Mouse (Mus musculus) NIH3T3 (cell line): Measurements from ENCODE around the gene Lama2.
A peak's percentile ranks its signal among the peaks of the same experiment; 100 is the strongest.

Experiments
- DNase-seq: peaks from one replicate; pipeline ENCODE4 v3.0.0-alpha.2; 2012; ENCODE audit warnings: low read depth

Gene Lama2

GRCm38 (mm10) chr10:27619658-27620057 is at the start of gene Lama2:
Gene Lama2 (minus strand): TSS chr10:27619758.
- DNase-seq = no peak

- DNase-seq = peak; percentile 69
These were observed 44.8 kb upstream of the Lama2 start for GRCm38 (mm10) chr10:27664391-27664790.

GRCm38 (mm10) chr10:27663396-27663795 is 43.8 kb upstream of the Lama2 start:
- peak; percentile 82 for DNase-seq

- DNase-seq = peak; percentile 19
These were observed 34.6 kb upstream of the Lama2 start for GRCm38 (mm10) chr10:27654164-27654563.

GRCm38 (mm10) chr10:27652694-27653335 is 33.3 kb upstream of the Lama2 start:
- no peak for DNase-seq

- no peak for DNase-seq
These were observed 16.2 kb upstream of the Lama2 start for GRCm38 (mm10) chr10:27635721-27636120.

- no peak for DNase-seq
These were observed 11.4 kb upstream of the Lama2 start for GRCm38 (mm10) chr10:27631002-27631401.

GRCm38 (mm10) chr10:27621697-27622449 is 2.3 kb upstream of the Lama2 start:
- DNase-seq = no peak

- no peak for DNase-seq
These were observed 2.0 kb downstream of the Lama2 start for GRCm38 (mm10) chr10:27617522-27618020.

- peak; percentile 14 for DNase-seq
These were observed 2.7 kb downstream of the Lama2 start for GRCm38 (mm10) chr10:27616641-27617415.

- no peak for DNase-seq
These were observed 23.9 kb downstream of the Lama2 start for GRCm38 (mm10) chr10:27595675-27596074.

GRCm38 (mm10) chr10:27533217-27533616 is 86.3 kb downstream of the Lama2 start:
- DNase-seq = peak; percentile 20

- DNase-seq = no peak
These were observed 110.6 kb downstream of the Lama2 start for GRCm38 (mm10) chr10:27508847-27509459.

GRCm38 (mm10) chr10:27500863-27501262 is 118.7 kb downstream of the Lama2 start:
- DNase-seq = peak; percentile 61

- DNase-seq = no peak
These were observed 131.1 kb downstream of the Lama2 start for GRCm38 (mm10) chr10:27488452-27488851.

GRCm38 (mm10) chr10:27484041-27484440 is 135.5 kb downstream of the Lama2 start:
- no peak for DNase-seq

GRCm38 (mm10) chr10:27475540-27475939 is 144.0 kb downstream of the Lama2 start:
- DNase-seq = no peak

- DNase-seq = no peak
These were observed 151.3 kb downstream of the Lama2 start for GRCm38 (mm10) chr10:27468274-27468673.

GRCm38 (mm10) chr10:27413583-27414465 is 205.7 kb downstream of the Lama2 start:
- DNase-seq = peak; percentile 72

- no peak for DNase-seq
These were observed 228.8 kb downstream of the Lama2 start for GRCm38 (mm10) chr10:27390753-27391152.

- DNase-seq = peak; percentile 23
These were observed 232.0 kb downstream of the Lama2 start for GRCm38 (mm10) chr10:27387531-27387930.
